Mouse (Mus musculus): ENCODE data around the gene Tfr2. TPM values are rescaled to one million over a fixed set of nuclear protein-coding genes. Genes with fewer than 3 reads are reported as not detected.

Gene Tfr2
- total RNA-seq (2021), result not detected
- long read RNA-seq, experiment 1, result 0 reads
- long read RNA-seq, experiment 2, result 0 reads

DNA sequence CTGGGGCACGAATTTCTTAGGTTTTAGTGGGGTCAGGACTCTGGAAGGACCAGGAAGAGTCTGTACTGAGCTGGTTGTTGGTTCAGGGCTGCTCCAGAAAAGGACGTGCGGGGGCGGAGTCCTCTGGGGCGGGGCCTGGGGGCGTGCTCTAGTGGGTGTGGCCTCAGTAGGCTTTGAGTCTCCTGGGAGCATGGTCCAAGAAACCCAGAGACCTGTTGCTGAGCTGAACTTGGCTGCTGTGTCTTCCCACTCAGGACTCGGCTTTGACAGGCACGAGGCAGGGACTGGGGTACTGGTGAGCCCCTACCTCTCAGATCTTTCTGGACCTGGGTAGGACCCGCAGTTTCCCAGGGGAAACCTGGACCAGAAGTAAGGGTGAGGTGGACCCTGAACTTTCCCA, at the start of gene Tfr2:
Gene Tfr2 (plus strand): TSS at position 176 of the 400 bp plus-strand sequence.
- peak in 1 of 2 experiments; percentile 16 for DNase-seq
- intact Hi-C loops (cut with DNase I), result no loop called here

DNA sequence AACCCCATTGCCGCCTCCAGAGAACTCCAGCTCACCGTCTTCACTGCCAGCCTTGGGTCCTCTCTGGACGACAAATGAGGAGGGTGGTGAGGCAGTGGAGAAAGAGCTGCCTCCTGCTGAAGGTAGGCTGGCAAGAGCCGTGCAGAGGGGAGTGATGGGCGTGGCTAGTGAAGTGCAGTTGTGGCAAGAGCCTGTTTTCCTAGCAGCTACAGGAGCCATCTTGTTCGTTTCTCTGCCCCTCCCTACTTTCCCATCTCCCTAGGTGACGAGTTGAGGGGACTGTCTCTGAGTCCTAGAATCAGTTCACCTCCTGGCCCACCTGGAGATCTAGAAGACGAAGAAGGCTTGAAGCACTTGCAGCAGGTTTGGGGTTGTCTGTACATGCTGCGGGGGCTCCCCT, 47.8 kb upstream of the Tfr2 start:
- DNase-seq, result no peak
- intact Hi-C loops (cut with DNase I), result no loop called here

DNA sequence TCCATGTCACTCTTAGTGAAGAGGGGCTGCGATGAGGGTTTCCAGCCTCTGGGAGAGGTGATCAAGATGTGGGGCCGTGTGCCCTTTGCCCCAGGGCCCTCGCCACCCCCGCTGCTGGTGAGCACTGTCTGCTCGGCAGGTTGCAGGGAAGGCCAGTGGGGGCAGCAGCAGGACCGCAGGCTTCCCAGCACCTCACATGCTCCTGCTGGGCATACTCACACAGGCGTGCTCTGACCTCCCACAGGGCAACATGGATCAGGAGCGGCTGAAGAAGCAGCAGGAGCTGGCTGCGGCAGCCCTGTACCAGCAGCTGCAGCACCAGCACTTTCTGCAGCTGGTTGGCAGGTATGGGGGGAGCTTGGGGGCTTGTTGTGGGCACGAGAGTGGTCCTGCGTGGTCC, 46.9 kb upstream of the Tfr2 start:
- no peak for DNase-seq
- intact Hi-C loops (cut with DNase I), result no loop called here

DNA sequence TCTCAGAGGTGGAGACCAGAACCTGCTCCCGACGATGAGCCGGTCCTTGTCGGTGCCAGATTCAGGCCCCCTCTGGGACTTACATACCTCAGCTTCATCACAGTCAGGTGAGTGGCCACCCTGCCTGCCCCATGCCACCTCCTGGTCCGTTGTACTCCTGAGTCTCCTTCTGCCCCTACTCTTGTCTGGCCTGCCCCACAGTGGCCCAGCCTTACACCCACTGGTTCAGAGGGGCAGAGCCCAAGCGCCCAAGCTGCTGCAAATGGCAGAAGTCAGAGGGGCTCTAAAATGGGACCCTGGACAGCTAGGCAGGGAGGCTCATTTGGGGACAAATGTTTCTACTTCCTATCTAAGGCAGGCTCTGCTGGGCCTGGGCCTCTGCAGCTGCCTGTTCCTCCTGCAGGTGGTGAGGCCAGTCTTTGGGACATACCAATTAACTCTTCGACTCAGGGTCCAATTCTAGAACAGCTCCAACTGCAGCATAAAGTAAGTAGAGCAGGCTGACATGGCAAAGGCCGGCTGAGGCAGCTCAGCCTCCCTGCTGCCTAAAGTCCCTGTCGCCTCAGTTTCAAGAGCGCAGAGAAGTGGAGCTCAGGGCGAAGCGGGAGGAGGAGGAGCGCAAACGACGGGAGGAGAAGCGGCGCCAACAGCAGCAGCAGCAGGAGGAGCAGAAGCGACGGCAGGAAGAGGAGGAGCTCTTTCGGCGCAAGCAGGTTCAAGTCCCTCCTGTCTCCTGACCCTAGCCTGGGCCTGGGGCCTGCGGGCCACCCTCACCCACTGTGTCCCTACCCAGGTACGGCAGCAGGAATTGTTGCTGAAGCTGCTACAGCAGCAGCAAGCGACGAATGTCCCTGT, 46.0 kb upstream of the Tfr2 start:
- intact Hi-C loops (cut with DNase I), result no loop called here
- no peak for DNase-seq

DNA sequence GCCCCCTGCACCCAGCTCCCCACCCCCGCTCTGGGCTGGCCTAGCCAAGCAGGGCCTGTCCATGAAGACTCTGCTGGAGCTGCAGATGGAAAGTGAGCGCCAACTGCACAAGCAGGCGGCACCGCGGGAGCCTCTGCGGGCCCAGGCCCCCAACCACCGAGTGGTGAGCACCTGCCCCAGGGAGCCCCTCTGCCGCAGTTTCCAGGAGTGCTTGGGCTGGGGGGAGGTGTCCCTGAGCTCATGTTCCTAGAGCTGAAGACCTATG, 45.5 kb upstream of the Tfr2 start:
- intact Hi-C loops (cut with DNase I), result no loop called here
- DNase-seq, result no peak

DNA sequence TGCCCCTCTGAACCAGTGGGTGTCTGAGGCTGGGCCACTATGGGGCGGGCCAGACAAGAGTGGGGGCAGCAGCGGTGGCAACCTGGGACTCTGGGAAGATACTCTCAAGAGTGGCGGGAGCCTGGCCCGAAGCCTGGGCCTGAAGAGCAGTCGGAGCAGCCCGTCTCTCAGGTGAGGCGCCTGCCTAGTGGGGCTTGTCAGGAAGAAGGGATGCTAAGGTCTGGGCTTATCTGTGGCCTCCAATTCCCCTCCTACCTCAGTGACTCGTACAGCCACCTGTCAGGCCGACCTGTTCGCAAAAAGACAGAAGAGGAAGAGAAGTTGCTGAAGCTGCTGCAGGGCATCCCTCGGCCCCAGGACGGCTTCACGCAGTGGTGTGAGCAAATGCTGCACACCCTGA, 45.0 kb upstream of the Tfr2 start:
- intact Hi-C loops (cut with DNase I), result no loop called here

DNA sequence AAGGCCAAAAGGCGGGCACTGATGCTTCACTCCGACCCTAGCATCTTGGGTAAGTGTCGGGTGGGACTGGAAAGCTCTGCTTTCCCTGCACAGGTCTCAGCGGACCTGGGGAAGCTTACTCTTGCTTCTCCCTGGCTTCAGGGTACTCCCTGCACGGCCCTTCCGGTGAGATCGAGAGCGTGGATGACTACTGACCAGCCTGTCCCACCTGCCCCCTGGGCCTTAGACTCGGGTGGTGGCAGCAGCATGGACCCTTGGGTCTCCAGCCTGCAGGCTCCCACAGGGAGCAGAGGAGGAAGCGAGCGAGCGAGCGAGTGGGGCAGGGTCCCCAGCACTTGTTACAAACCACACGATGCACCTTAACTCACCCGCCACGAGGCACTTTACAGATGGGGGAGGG, 44.1 kb upstream of the Tfr2 start:
- no peak for DNase-seq
- intact Hi-C loops (cut with DNase I), result no loop called here

More for the DNA sequence above, 45.0 kb upstream of the Tfr2 start:
- DNase-seq, result no peak

DNA sequence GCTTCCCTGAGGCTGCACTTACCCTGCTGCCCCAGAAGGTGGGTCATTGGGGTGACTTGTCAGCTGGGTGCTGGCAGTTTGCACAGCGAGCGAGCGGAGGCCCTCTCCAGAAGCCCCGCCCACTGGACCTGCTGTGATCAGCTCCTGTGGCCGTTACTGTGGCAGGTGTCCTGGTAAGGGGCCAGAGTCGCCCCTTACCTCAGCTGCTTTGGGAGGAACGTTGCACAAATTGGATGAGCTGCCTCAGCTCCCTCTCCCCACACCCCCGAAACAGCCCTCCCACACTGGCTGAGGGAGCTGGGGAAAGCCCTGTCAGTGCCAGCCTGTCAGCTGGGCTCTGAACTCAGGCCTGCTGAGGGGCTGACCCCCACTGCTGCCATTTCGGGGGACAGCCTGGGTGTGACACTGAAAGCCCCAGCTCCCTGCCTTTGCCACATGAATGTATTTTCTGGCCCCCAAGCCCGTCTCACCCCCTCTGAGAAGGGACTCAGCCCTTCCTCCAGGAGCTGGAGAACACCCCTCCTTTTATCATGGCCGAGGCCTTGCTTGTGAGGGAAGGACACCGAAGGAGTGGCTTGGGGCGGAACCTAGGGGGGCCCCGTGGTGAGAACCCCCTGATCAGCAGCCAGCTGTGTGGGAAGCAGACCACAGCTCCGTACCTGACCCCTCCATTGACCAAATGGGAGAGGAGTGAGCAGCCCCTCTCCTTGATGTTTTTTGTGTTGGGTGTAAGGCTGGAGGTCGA, 43.3 kb upstream of the Tfr2 start:
- no peak for DNase-seq
- intact Hi-C loops (cut with DNase I), result no loop called here

DNA sequence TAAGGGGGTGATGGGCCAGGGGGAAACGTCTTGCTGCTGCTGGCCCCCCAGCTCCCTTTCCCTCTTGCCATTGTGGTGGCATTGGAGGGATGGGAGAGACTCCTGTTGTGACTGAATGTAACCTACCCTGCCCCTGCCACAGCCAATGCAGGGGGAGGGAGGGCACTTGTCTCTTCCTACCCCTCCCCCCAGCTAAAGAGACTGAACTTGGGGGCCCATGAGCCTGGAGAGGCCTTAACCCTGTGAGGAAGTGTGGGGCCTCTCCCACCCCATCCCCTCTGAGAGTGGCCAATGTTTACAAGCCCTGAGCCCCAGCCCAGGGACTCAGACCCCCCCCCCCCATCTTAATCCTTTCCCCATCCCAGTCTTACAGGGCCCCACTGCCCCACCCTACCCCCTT, 42.2 kb upstream of the Tfr2 start:
- DNase-seq, result no peak
- intact Hi-C loops (cut with DNase I), result no loop called here

DNA sequence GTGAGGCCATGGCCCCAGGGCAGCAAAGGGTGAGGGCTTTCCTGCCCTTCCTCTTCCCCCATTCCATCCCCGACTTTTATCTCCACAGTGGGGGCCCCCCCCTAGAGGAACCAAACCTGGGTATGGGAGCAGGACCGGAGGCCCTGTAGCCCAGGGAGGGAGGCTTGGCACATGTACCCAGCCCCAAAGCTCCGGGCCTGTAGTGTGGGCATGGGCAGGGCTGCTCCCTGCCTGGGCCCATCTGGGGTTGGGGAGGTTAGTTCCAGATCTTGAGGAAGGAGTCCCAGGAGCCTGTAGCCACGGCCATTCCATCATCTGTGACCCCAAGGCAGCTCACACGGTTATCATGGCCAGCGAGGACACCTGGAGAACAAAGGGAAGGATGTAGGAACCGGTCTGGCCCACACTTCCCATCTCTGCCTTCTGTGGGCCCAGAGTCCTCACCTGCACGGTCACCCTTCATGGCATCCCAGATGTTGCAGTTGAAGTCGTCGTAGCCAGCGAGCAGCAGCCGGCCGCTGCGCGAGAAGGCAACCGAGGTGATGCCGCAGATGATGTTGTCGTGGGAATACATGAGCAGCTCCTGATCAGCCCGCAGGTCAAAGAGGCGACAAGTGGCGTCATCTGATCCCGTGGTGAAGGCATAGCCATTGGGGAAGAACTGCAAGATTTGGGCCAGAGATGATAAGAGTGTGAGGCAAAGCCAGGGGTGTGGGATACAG, 41.2 kb upstream of the Tfr2 start:
- intact Hi-C loops (cut with DNase I), result no loop called here
- DNase-seq, result no peak

DNA sequence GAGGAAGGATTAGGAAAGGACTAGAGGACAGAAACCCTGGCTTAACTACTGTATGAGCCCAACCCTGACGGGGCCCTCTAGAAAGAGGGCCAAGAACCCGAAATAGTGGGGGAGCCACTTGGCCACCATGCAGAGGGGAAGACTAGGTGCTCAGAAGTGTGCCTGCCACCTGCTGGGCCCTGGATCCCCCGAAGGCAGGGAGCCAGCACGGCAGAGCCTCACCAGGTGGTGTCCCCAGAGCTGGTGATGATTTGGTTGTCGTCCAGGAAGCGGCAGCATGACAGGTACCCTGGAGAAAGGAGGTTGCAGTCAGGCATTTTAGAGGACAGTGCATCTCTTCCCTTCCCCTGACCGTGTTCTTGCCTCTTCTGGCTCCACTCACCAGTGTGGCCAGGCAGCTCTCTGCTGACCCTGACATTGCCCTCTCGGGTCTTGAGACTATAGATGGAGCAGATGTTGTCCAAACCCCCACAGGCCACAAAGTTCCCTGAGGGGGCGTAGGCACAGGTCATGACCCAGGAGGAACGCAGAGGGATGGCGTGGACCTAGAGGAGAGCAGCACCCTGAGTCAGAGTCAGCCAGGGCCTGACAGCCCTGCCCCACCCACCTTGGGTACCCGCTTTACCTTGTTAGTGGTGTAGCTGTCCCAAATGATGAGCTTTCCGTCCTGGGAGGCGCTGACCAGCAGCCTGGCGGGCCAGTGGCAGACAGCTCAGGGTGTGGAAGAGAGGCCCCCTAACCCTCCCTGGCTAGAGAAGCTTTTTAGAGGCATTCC, 40.2 kb upstream of the Tfr2 start:
- DNase-seq, result no peak

DNA sequence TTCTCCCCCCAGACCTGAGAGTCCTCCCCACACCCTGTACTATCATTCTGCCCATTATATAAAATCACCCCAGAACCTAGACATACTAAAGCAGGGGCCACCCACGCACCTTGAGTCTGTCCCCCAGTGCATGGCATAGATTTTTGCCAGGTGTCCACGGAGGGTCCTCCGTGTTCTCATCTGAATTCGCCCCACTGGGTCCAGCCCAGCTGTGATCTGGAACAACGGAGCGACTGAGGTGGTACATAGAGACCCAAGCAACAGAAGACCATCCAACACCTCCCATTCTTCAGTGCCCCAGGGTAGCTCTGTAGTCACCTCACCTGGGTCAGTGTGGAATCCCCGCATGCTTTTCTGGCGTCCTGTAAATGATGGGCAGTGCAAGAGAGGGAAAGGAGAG, 39.6 kb upstream of the Tfr2 start:
- no peak for DNase-seq
- intact Hi-C loops (cut with DNase I), result loop anchor here (5.0 kb wide), 2 partner anchors 217 to 247 kb away; partner anchors contain the start of genes Ppp1r35 and Tsc22d4

More for the DNA sequence above, 40.2 kb upstream of the Tfr2 start:
- intact Hi-C loops (cut with DNase I), result no loop called here

DNA sequence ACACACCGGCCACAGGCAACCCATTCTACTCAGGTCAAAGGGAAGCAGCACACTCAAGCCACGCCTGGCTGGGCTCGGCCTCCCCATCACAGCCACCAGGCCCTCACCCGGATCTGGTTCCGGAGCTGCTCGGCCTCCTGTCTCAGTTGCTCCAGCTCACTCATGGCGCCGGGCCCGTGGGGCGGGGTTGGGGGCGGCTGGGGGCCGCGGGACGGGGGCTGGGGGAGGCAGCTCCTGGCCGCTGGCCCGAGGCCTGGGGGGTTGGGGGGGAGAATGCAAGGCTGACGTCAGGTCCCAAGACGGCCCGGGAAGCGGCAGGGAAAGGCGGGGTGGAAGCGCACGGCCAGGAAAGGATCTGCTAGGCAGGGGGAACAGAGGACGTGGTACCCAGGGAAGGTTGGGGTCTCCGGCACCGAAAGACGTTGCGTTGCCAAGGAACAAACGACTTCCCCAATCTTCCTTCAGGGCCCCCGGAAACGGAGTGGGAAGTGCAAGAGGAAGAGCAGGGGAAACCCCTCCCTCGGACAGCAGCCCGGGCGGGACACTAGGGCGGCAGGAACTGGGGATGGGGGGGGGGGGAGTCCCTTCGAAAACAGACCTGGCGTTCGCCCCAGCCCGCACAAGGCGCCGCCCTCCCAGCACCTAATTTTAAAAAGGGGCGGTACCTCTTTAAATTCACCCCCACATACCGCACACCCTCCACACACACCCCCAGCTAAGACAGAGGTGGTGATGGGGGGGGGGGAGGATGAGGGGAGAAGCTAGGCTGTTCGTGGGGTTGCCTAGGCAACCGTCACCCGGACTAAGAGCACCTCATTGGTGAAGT, 38.8 kb upstream of the Tfr2 start:
- DNase-seq, result peak; percentile 60 to 74
- intact Hi-C loops (cut with DNase I), result loop anchor here (5.0 kb wide), 2 partner anchors 216 to 246 kb away; partner anchors contain the start of genes Ppp1r35 and Tsc22d4

DNA sequence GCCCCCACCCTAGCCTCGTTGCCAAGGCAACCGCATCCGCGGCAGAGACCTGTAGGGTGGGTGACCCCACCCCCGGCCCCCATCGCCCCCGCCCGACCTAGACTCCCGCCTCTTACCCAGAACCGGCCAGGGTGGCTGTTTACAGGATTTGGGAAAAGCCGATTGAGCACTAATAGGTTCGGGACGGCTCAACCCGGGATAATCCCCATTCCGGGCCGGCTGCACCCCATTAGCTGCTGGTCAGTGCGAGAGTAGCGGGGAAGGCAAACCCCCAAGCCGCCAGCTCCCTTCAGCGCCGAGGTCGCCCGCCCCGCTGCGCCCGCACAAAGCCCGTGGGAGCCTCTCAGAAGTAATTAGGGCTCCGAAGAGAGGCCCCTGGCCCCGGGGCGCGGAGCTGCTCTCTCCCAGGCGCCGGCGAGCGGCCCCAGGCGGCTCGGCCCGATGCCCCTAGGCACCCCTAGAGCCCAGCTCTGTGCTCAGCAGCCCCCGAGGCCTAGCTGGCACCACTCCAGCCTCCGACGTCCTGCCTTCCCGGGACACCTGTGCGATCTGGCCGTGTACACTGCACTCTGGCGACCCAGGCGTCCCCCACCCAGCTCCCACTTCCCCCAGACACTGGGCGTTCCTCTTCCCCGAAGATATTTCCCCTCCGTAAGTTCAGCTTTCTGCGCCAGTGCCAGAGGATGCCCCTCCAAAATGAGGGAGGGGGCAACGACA, 38.1 kb upstream of the Tfr2 start:
- peak; percentile 57 to 63 for DNase-seq

DNA sequence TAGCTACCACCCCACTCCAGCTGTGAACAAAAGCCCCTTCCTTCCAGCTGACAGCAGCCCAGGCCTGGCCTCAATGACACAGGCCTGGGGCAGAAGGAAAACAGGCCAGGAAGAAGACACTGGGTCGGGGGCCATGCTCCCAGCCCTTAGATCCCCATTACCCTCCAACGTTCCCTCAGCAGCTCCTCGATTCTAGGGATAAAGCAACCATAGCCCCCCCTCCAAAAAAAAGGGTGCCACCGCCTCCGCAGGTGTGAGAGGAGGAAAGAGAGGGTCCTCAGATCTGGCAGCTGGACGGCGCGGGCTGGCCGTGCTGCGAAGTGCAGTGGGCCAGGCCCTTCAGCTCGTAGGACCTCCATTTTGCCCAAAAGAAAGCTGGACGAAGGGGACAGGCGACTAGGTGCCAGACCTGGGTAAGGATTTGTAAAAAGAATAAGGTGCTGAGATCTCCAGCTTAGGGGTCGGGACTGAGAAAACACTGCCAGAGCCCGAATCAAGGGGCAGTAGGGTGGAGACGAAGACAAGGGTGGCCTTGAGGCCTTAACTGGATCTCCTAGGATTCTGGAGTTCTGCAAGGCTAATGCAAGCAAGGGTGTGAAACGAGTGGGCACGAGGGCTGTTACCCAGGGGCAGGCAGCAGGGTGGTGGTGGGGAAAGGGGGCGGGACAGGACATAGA, 37.4 kb upstream of the Tfr2 start:
- DNase-seq, result no peak
- intact Hi-C loops (cut with DNase I), result loop anchor here (2.0 to 5.0 kb wide), 3 partner anchors 69 to 245 kb away; partner anchors contain the start of genes Mospd3, Ppp1r35 and Tsc22d4

More for the DNA sequence above, 38.1 kb upstream of the Tfr2 start:
- intact Hi-C loops (cut with DNase I), result loop anchor here (2.0 to 5.0 kb wide), 3 partner anchors 69 to 246 kb away; partner anchors contain the start of genes Mospd3, Ppp1r35 and Tsc22d4

DNA sequence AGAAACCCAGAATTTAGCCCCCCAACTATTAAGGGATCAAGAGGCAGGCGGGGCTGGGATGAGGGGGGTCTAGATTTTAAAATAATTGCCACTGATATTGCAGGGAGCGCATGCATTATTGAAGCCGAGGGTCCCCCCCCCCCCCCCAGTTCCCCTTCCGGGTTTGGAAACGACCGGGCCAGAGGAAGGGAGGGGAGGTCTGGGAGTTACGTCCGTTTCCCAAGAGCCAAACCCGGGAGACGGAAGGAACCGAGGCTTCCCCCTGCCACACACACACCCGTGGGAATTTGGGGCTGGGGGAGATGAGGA, 36.9 kb upstream of the Tfr2 start:
- no peak for DNase-seq
- intact Hi-C loops (cut with DNase I), result loop anchor here (2.0 to 5.0 kb wide), 3 partner anchors 68 to 245 kb away; partner anchors contain the start of genes Mospd3, Ppp1r35 and Tsc22d4

DNA sequence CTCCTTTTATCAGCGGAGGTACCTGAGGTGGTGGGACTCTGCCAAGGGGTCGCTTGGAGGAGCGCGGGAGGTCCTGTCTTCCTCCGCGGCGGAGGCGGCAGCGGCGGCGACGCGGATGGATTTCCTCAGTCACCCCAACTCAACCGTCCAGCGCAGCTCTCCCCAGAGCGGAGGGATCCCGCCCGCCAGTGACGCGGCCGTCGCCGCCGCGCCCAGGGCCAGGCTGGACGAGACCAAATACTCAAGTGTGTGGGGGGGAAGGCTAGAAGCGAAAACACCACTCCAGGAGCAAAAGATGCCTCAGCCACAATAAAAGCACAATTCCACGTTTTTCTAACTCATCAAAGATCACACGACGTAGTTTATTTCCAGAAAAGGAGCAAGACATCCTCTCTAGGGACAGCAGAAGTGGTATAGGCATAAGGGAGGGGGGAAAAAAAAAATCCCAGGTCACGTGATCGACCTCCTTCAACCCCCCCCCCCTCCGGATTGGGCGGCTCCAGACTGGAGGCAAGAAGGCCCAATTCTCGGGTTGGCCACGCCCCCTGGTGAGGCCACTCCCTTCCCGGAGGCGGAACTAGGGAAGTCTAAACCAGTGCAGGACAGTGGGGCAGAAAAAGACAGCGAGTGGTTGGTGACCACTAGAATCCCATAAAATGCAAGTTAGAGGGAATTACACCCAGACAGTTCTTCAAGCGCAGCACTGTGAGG, 36.4 kb upstream of the Tfr2 start, which contains the start of the genes Epo and Gnb2:
Gene Epo (minus strand): TSS at position 126 of the 711 bp plus-strand sequence.
Gene Gnb2 (minus strand): TSS at position 394 of the 711 bp plus-strand sequence.
- DNase-seq, result peak; percentile 97 to 100
- intact Hi-C loops (cut with DNase I), result loop anchor here (2.0 to 5.0 kb wide), 3 partner anchors 68 to 244 kb away; partner anchors contain the start of genes Mospd3, Ppp1r35 and Tsc22d4

Measured in gastrocnemius, postnatal 36 days (tissue).